Mouse (Mus musculus) CD4-positive, CD25-positive, alpha-beta regulatory T cell, adult 2 months (primary cell): ENCODE measurements around the gene Tarsl2.
A peak's percentile ranks its signal among the peaks of the same experiment; 100 is the strongest.

ENCODE experiments used
- DNase-seq: peaks from one replicate; pipeline ENCODE4 v3.0.0-alpha.2; 2012; ENCODE audit warnings: low read depth, low spot score

Tarsl2 gene

GRCm38 (mm10) chr7:65644643-65645351 lies at the start of gene Tarsl2:
Tarsl2 (plus strand) TSS chr7:65644898.
- peak; percentile 98 for DNase-seq

- DNase-seq = no peak
These were observed 38.6 kb upstream of the Tarsl2 start for GRCm38 (mm10) chr7:65606124-65606523.

GRCm38 (mm10) chr7:65607003-65607402 lies 37.7 kb upstream of the Tarsl2 start:
- no peak for DNase-seq

- no peak for DNase-seq
These were observed 34.5 kb upstream of the Tarsl2 start for GRCm38 (mm10) chr7:65610171-65610570.

GRCm38 (mm10) chr7:65610673-65611072 lies 34.0 kb upstream of the Tarsl2 start:
- no peak for DNase-seq

DNA sequence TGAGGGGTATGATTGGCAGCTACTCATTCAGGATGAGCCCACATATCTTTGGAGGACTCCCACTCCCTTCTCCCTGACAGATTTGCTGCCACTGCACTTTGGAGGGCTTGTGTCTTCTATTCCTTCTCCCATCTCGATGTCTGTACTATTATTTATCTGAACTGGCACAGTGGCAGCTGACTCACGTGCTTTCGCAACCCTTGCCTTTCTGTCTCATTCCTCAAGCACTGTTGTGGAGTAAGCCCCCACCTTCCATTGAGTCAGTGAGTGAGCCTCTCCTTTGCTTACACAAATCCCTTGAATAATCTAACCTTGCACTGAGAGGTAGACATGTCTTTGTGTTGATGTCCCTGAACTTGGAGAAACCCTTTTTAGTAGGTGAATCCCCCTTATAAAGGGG lies 33.4 kb upstream of the Tarsl2 start:
- no peak for DNase-seq

- no peak for DNase-seq
These were observed 31.0 kb upstream of the Tarsl2 start for GRCm38 (mm10) chr7:65613723-65614122.

DNA sequence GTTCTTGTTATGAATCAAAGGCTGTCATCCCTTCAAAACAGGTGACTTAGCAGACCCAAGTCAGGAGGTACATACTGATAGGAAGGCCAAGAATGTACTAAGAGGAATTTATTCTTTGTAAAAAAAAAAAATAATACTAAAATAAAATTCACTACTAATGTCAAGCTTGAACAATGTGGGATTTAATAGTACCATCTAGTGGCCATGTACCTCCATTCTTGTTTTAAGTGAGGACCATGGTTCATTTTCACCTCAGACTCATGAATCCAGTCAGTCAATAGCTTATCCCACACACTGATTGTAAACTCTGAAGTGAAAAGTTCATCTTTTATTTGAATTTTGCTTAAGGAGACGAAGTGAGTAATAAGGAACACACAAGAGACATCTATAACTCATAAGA lies 25.9 kb upstream of the Tarsl2 start:
- no peak for DNase-seq

DNA sequence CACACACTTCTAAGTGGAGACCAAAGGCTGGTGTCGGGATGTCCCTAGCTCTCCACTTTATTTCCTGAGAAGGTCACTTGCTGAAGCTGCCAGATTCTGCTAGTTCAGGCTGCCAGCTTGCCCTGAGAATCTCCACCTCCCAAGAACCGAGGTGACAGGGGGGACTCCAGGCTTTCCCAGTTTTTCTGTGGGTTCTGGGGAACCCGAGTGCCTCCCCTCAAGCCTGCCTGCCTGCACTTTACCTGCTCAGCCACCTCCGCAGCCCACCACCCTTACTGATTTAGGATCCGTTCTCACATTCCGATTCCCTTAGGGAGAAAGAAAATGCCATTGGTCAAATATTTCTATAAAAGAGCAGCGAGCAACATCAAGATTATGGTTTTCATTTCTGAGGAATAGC lies 24.0 kb upstream of the Tarsl2 start:
- DNase-seq = no peak

DNA sequence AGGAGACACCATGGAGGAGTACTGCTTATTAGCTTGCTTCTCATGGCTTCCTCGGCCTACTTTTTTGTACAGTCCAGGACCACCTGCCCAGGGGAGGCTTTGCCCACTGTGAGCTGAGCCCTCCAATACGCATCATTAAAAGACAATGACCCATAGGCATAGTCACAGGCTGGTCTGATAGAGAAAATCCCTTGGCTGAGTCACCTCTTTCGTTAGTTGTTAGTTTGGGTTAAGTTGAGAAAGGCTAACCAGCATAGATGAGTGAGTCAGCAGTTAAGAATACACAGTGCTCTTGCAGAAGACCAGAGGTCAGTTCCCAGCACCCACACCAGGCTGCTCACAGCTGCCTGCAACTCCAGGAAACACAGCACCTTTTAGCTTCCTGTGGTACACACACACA lies 21.4 kb upstream of the Tarsl2 start:
- no peak for DNase-seq

- no peak for DNase-seq
These were observed 19.2 kb upstream of the Tarsl2 start for GRCm38 (mm10) chr7:65625528-65625927.

GRCm38 (mm10) chr7:65629846-65630245 lies 14.9 kb upstream of the Tarsl2 start:
- DNase-seq = no peak

DNA sequence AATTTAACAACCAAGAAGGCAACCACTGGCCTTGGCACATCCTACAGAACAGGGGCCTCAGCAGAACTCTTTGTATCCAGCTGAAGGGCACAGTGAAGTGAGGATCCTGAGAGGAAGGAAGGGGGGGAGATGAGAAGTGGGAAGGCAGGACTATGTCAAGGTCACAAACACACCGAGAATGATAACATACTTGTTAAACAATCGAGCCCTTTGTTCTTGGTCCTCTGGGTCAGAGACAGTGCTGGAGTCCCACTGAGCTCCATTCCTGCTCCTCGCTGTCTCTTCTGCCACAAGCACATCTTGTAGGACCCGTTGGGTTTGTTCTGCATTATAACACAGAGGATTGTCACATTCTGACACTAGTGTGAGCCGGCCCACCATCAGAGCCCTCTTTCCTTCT lies 14.0 kb upstream of the Tarsl2 start:
- no peak for DNase-seq

DNA sequence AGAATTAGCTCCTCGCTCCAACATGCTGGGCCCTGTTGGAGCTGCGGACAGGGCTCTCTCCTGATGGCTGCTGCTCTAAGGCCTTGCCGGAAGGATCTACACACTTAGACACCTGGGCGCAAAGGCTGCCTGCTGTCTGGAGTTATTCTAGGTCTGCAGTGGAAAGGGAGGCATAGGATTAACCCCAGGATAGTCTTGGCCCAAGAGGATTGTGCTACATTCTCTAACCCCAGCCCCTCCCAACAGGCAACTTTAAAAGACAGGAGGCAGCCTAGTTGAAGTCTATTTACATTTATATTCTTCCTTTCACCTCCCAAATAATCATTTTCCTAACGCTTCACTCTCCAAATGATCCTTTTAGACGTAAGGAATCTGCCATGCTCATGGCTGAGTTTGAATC lies 8.9 kb upstream of the Tarsl2 start:
- no peak for DNase-seq

GRCm38 (mm10) chr7:65636356-65636880 lies 8.3 kb upstream of the Tarsl2 start:
- DNase-seq = no peak

DNA sequence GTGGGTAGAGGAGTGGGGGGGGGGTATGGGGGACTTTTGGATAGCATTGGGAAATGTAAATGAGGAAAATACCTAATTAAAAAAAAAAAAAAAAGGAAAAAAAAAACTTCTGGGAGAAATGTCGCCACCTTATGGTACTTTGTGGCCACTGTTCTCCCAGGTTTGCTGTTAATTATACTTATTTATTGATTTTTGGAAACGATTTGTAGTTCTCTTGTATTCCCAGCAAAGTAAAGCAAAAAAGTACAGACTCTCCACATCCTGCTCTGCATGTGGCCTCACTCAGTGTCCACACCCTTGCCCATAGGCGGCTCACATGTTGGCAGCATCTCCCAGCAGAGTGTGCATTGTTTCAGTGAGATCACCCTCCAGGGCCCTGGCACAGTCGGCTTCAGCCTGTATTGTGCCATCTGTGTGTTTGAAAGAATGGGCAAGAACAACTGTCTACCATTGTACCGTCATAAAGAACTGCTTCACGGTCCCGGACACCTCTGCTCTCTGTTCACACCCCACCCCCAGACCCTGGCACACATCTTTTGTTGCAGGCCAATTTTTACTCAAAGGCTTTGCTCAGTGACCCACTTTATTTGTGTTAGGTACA lies 6.4 kb upstream of the Tarsl2 start:
- no peak for DNase-seq

GRCm38 (mm10) chr7:65639821-65640382 lies 4.8 kb upstream of the Tarsl2 start:
- DNase-seq = no peak

DNA sequence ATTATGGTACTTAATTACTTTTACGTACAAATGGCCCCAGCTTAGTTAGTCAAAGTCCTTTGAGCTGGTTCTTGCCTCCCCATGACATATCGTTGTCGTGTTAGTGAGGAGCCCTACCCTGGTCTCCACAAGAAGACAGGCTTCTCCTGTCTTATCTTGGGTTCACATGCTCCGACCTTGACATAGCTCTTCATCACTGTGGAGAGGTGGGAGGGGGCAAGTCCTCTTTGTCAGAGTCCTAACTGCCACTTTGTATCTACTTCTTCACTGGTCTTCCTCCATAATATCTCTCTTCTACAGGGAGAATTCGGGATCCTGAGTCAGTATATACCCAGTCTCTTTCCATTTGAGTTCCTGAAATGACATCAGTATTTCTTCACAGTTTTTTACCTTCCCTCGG lies 4.0 kb upstream of the Tarsl2 start:
- no peak for DNase-seq

DNA sequence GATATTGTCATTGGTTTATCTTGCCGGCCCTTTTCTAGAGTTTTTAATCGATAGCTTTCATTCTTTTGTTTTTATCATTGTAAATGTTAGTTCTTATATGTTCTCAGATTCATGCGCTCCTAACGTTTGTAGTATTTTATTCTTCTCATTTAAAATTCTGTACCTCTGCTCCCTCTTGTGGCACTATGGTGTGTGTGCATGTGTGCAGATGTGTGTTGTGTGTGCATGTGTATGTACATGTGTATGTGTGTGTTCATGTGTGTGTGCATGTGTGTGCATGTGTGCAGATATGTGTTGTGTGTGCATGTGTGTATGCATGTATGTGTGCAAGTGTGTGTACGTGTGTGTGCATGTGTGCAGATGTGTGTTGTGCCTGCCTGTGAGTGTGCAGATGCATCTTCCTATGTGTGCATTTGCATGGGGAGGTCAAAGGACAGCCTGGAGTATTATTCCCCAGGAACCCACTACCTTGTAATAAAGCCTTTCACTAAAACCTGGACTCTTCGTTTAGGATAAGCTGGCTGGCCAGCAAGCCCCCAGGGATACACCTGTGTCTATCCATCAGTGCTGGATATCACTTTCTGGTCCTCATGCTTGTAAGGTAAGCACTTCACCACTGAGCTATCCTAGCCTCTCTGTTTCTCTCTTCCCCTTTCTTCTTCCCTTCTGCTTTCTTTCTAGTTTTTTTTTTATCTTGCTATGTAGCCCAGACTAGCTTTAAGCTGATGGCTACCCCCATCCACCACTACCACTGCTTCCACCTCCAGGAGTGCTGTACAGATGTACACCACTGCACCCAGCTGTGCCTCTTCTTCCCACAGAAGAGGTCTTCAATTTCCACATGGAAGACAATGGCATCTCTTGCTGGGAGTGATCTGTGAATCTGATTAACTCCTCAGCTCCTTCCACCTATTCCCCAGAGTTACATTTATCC lies 2.1 kb upstream of the Tarsl2 start:
- DNase-seq = peak; percentile 46

DNA sequence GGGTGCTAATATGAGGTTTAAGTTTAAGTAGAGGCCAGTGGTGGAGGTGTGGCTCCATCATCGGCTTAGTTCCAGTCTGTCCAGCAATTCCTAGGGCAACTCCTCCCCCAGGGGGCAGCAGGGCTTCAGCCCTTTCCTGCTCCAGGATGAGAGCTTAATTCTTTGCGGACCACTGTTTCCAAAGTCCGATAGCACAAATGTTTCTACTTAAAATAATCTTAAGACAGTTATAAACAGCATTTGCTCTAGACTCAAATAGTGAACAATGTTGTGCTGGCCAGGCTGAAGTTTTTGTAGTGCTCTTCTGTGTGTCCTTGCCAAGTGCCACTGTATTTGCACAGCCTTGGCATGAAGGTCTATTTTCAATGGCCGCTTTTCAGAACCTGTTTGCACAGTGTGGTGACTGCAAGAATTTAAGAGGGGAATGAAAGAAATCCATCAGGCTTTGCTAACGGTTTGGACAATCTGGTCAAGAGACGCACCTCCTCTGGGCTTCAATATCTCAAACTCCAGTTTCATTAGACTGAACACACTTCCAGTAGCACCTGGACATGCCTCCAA lies 757 bp upstream of the Tarsl2 start:
- peak; percentile 11 for DNase-seq

DNA sequence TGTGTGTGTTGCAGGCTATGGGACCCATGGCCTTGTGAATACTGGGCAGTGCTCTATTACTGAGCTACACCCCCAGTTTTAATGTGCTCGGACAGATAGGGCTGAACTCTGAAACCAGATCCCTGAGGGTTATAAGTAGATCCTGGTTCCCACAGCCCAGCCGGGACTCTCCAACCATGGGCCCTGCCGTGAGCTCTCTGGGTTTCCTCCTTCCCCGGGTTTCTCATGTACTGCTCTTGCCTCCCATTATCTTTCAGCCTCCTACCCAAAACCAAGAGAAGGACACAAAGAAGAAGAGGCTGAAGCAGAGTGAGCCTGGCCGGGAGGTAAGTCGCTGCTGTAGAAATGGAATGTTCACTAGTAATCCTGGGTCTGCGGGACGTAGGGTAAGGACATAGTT lies 1.3 kb downstream of the Tarsl2 start:
- no peak for DNase-seq

- no peak for DNase-seq
These were observed 6.0 kb downstream of the Tarsl2 start for GRCm38 (mm10) chr7:65650662-65651061.
